ENCODE assay signal across 8 mouse cellular contexts in the genomic region with DNA sequence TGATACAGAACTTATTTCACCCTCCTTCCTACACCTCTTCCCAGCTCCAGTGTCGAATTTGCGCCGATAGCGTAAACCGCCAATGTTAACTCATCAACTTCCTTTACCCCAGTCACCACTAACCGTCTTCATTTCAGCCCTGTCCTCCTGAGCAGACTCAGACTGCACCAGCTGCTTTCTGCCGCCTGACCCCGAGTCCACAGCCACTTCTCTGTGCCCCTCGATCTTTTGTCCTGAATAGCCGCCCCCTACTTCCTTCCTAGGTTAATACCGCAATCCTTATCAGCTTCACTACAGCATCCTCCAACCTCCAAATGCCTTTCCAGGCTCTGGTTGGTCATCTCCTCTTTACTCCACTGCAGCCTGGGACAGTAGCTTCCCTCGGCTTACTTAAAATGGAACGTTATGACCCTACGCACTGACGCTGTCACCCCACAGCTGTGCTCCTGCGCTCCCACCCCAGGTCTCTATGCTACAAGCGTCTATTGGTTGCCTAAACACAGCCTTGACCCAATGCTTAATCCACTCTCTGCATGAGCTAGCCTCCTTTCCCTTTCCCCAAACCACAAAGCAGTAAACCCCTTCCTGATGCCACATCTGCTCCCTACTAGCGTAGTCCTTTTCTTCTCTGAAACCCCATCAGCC. TPM values are rescaled to one million over a fixed set of nuclear protein-coding genes. Genes with fewer than 3 reads are reported as not detected.
A peak's percentile ranks its signal among the peaks of the same experiment; 100 is the strongest.
DNase-seq lines count a peak whose midpoint lies in the region; ATAC-seq and TF ChIP-seq lines count a peak whose summit lies in the region.

No protein-coding gene starts in this region.

- peak overlapping the region; percentile 66 for H3K4me2 ChIP-seq in liver, embryonic 11.5 days
- H3K4me2 ChIP-seq in stomach, embryonic 16.5 days (ENCODE audit: low read depth, low read length) = peak overlapping the region; percentile 34; the same call in 1 of the 2 replicates

- peaks cover 17% of the 10 kb centered on the region for H3K4me1 ChIP-seq in forebrain, embryonic 10.5 days
- peaks cover 13% of the 10 kb centered on the region; the same call in 1 of the 2 replicates for H3K4me1 ChIP-seq in liver, embryonic 11.5 days (replicated peaks; ENCODE audit: control insufficient read depth, insufficient read depth, low read length)
- H3K4me1 ChIP-seq in stomach, embryonic 16.5 days (ENCODE audit: control insufficient read depth, insufficient read depth, low read length) = 0 out of 2 replicates have a peak, but pooled peaks cover 7% of the 10 kb centered on the region

- no peaks in the 10 kb centered on the region for H3K36me3 ChIP-seq in forebrain, embryonic 10.5 days (replicated peaks)
- H3K36me3 ChIP-seq in liver, embryonic 11.5 days (ENCODE audit: control insufficient read depth, insufficient read depth, low read length) = no peaks in the 10 kb centered on the region
- no peaks in the 10 kb centered on the region for H3K36me3 ChIP-seq in stomach, embryonic 16.5 days (ENCODE audit: control insufficient read depth, insufficient read depth, low read length)

- H3K4me3 ChIP-seq in left cerebral cortex, adult 2 months = 0 out of 2 replicates have a peak overlapping the region, but pooled peaks have one; percentile 0
- H3K4me3 ChIP-seq in forebrain, embryonic 10.5 days = peak overlapping the region; percentile 36
- peak overlapping the region; percentile 34 for H3K4me3 ChIP-seq in liver, embryonic 11.5 days (ENCODE audit: low read depth, low read length)
- H3K4me3 ChIP-seq in stomach, embryonic 16.5 days (replicated peaks; ENCODE audit: low read length) = no peak overlapping the region

- intact Hi-C loops in left cerebral cortex, adult 2 months (cut with DNase I) = no loop called here
- intact Hi-C loops in left cerebral cortex, postnatal 4 days (cut with DNase I) = no loop called here

- peak; percentile 66 for ATAC-seq in liver, embryonic 11.5 days (replicated peaks; ENCODE audit: low FRiP score)
- no peak for ATAC-seq in stomach, embryonic 16.5 days (ENCODE audit: insufficient read depth, low FRiP score)

- 0 out of 2 replicates have a peak, but pooled peaks cover 4% of the 10 kb centered on the region for H3K27me3 ChIP-seq in forebrain, embryonic 10.5 days (ENCODE audit: poor library complexity, severe bottlenecking)
- no peaks in the 10 kb centered on the region for H3K27me3 ChIP-seq in liver, embryonic 11.5 days (replicated peaks; ENCODE audit: control insufficient read depth, insufficient read depth, low read length)
- no peaks in the 10 kb centered on the region for H3K27me3 ChIP-seq in stomach, embryonic 16.5 days (ENCODE audit: control insufficient read depth, insufficient read depth, low read length)

- no peak for TF ChIP-seq CTCF in left cerebral cortex, adult 2 months (IDR thresholded peaks at IDR 0.05)

- DNase-seq in left cerebral cortex, adult 2 months (ENCODE audit: extremely low spot score in 1 of 2, low spot score in 2 of 2) = no peak
- no peak for DNase-seq in left cerebral cortex, postnatal 4 days
- DNase-seq in forebrain, embryonic 10.5 days (ENCODE audit: extremely low spot score, low spot score) = no peak
- DNase-seq in liver, embryonic 11.5 days (ENCODE audit: low spot score) = no peak
- DNase-seq in adrenal gland, adult 2 months = no peak
- no peak for DNase-seq in gastrocnemius, postnatal 10 days
- DNase-seq in spleen, postnatal 10 days (ENCODE audit: low spot score in 2 of 2) = no peak

- no peak overlapping the region for H3K9ac ChIP-seq in liver, embryonic 11.5 days (ENCODE audit: low read depth, low read length)
- H3K9ac ChIP-seq in stomach, embryonic 16.5 days (ENCODE audit: low read length) = no peak overlapping the region

- no peak overlapping the region for H3K27ac ChIP-seq in left cerebral cortex, adult 2 months
- H3K27ac ChIP-seq in forebrain, embryonic 10.5 days = 0 out of 2 replicates have a peak overlapping the region, but pooled peaks have one; percentile 8
- H3K27ac ChIP-seq in liver, embryonic 11.5 days (ENCODE audit: low read depth, low read length) = peak overlapping the region; percentile 4; the same call in 1 of the 2 replicates
- no peak overlapping the region for H3K27ac ChIP-seq in stomach, embryonic 16.5 days (ENCODE audit: low read length)

- 59% methylated on average over 18 of the region's 18 CpGs for WGBS in forebrain, embryonic 10.5 days
- WGBS in liver, embryonic 11.5 days = 27% methylated on average over 18 of the region's 18 CpGs
- 50% methylated on average over 18 of the region's 18 CpGs for WGBS in stomach, embryonic 16.5 days

- H3K9me3 ChIP-seq in forebrain, embryonic 10.5 days = no peaks in the 10 kb centered on the region
- H3K9me3 ChIP-seq in liver, embryonic 11.5 days (ENCODE audit: control insufficient read depth, low read length) = no peaks in the 10 kb centered on the region
- no peaks in the 10 kb centered on the region for H3K9me3 ChIP-seq in stomach, embryonic 16.5 days (replicated peaks; ENCODE audit: control insufficient read depth, low read length)

RNA-seq across cellular contexts. Expression of gene Cd180, which starts 27.6 kb away (rescaled TPM):
- total RNA-seq in left cerebral cortex, adult 2 months (2021) = 1 to 10 TPM; 1.6 to 2.2 TPM
- 1 to 10 TPM; 1.4 to 2.2 TPM for total RNA-seq in left cerebral cortex, postnatal 4 days (2021)
- polyA plus RNA-seq in forebrain, embryonic 10.5 days (2016; fragmentation: Nextera tagmentation; extraction: Ambion mirVana) = 0.06 and 0.07 TPM in 2 replicates
- polyA plus RNA-seq in liver, embryonic 11.5 days (2014; fragmentation: Nextera tagmentation; extraction: Ambion mirVana) = 0.68 and 1.7 TPM in 2 replicates
- 0.69 and 0.70 TPM in 2 replicates for polyA plus RNA-seq in stomach, embryonic 16.5 days (2015; fragmentation: Nextera tagmentation; extraction: Ambion mirVana)
- total RNA-seq in adrenal gland, adult 2 months (2021) = 1 to 10 TPM; 1.2 to 2.7 TPM
- polyA plus RNA-seq in adrenal gland, adult 2 months (2012; rRNA removed) = 3.1 and 3.5 TPM in 2 replicates
- 1 to 10 TPM; 1.2 to 1.4 TPM for total RNA-seq in gastrocnemius, postnatal 10 days (2021)

Comparison
In these comparisons a context has a peak if more than half of its experiments do, and no peak if none do; other contexts are left out.
1. H3K27ac ChIP-seq: peak in forebrain, embryonic 10.5 days (single experiment) and liver, embryonic 11.5 days (single experiment); none in left cerebral cortex, adult 2 months (single experiment) and stomach, embryonic 16.5 days (single experiment).